Mouse (Mus musculus) midbrain, embryonic 13.5 days (tissue): ENCODE results near the gene Aip. TPM values are rescaled to one million over a fixed set of nuclear protein-coding genes. Genes with fewer than 3 reads are reported as not detected.

ENCODE experiments used
- ATAC-seq: fragments of 200-750 bp; cut with Nextera tagmentation; 2 replicates; pipeline ENCODE4 v1.8.0; 2017; ENCODE audit warnings: mild to moderate bottlenecking, moderate TSS enrichment, moderate library complexity
- H3K27ac ChIP-seq: fragments of 300-500 bp; sonication (generic); 2 replicates; pipeline ENCODE4 v1.5.1; 2015; ENCODE audit warnings: inconsistent platforms, mild to moderate bottlenecking, moderate library complexity
- H3K27me3 ChIP-seq: fragments of 300-500 bp; sonication (generic); 2 replicates; pipeline ENCODE4 v1.6.1; 2015; ENCODE audit warnings: mild to moderate bottlenecking, inconsistent platforms
- H3K36me3 ChIP-seq: fragments of 300-500 bp; sonication (generic); 2 replicates; pipeline ENCODE4 v1.6.1; 2015; ENCODE audit warnings: mild to moderate bottlenecking, inconsistent platforms
- H3K4me1 ChIP-seq: fragments of 300-500 bp; sonication (generic); replicated peaks from 2 replicates; pipeline ENCODE4 v1.6.1; 2015; ENCODE audit warnings: inconsistent platforms
- H3K4me2 ChIP-seq: fragments of 300-500 bp; sonication (generic); replicated peaks from 2 replicates; pipeline ENCODE4 v1.6.1; 2015; ENCODE audit warnings: moderate library complexity, mild to moderate bottlenecking, inconsistent platforms
- H3K4me3 ChIP-seq: fragments of 300-500 bp; sonication (generic); replicated peaks from 2 replicates; pipeline ENCODE4 v1.5.1; 2015; ENCODE audit warnings: mild to moderate bottlenecking, inconsistent platforms
- H3K9ac ChIP-seq: fragments of 300-500 bp; sonication (generic); replicated peaks from 2 replicates; pipeline ENCODE4 v1.6.1; 2015; ENCODE audit warnings: mild to moderate bottlenecking, inconsistent platforms
- H3K9me3 ChIP-seq: fragments of 300-500 bp; sonication (generic); 2 replicates; pipeline ENCODE4 v1.6.1; 2016; ENCODE audit warnings: mild to moderate bottlenecking, inconsistent platforms
- WGBS: fragments of 180-500 bp; shearing (Covaris S2); methylation state at CpG from one replicate; pipeline ENCODE4 v1.1.7; 2015; 5-methylcytosine and 5-hydroxymethylcytosine counted together
- polyA plus RNA-seq: library from polyadenylated mRNA; unstranded; fragments of >200 nt; fragmentation: Nextera tagmentation; extraction: Ambion mirVana; gene quantifications from 2 replicates; pipeline ENCODE4 v1.2.1, GENCODE M21; 2015

Aip gene
- polyA plus RNA-seq, 1 experiment from 2014 or later = 79.8 TPM

GRCm38 (mm10) chr19:4162646-4163542 is 37.2 kb upstream of the Aip start, which contains the start of gene Rps6kb2:
Rps6kb2 (minus strand) TSS chr19:4163354.
- Histone ChIP-seq H3K4me3 (peak within 1 kb of the TSS; percentile 68), H3K4me1 (peaks cover 20% of the 10 kb centered on the region), H3K9ac (peak within 1 kb of the TSS; percentile 84), H3K4me2 (peak within 1 kb of the TSS; percentile 93), H3K9me3 (no peaks in the 10 kb centered on the region), H3K36me3 (peaks cover 34% of the 10 kb centered on the region), H3K27me3 (no peaks in the 10 kb centered on the region), H3K27ac (peak within 1 kb of the TSS; percentile 86)
- WGBS = 7% methylated on average over 42 of the region's 42 CpGs
- ATAC-seq = peak; percentile 90

- no peaks in the 10 kb centered on the region for H3K27me3 ChIP-seq
- H3K9ac ChIP-seq = no peak overlapping the region
- H3K27ac ChIP-seq = no peak overlapping the region
- peaks cover 62% of the 10 kb centered on the region for H3K36me3 ChIP-seq
- no peaks in the 10 kb centered on the region for H3K9me3 ChIP-seq
- no peak overlapping the region for H3K4me2 ChIP-seq
- no peak for ATAC-seq
- H3K4me1 ChIP-seq = peaks cover 20% of the 10 kb centered on the region
- H3K4me3 ChIP-seq = no peak overlapping the region
- 97% methylated on average over 8 of the region's 8 CpGs for WGBS
Measured at GRCm38 (mm10) chr19:4159049-4159448, 33.4 kb upstream of the Aip start.

- H3K4me2 ChIP-seq = no peak overlapping the region
- WGBS = 94% methylated on average over 12 of the region's 12 CpGs
- peaks cover 82% of the 10 kb centered on the region for H3K36me3 ChIP-seq
- H3K9me3 ChIP-seq = no peaks in the 10 kb centered on the region
- no peak overlapping the region for H3K4me3 ChIP-seq
- H3K27me3 ChIP-seq = no peaks in the 10 kb centered on the region
- no peak overlapping the region for H3K9ac ChIP-seq
- H3K27ac ChIP-seq = no peak overlapping the region
- ATAC-seq = no peak
- peaks cover 4% of the 10 kb centered on the region for H3K4me1 ChIP-seq
Measured at GRCm38 (mm10) chr19:4156771-4157170, 31.1 kb upstream of the Aip start.

- H3K27ac ChIP-seq = peak overlapping the region; percentile 19; the same call in 1 of the 2 replicates
- no peaks in the 10 kb centered on the region for H3K27me3 ChIP-seq
- no peaks in the 10 kb centered on the region for H3K9me3 ChIP-seq
- H3K36me3 ChIP-seq = peaks cover 83% of the 10 kb centered on the region
- ATAC-seq = no peak
- 67% methylated on average over 20 of the region's 20 CpGs for WGBS
- H3K4me3 ChIP-seq = no peak overlapping the region
- H3K4me2 ChIP-seq = no peak overlapping the region
- H3K4me1 ChIP-seq = 0 out of 2 replicates have a peak, but pooled peaks cover 1% of the 10 kb centered on the region
- H3K9ac ChIP-seq = peak overlapping the region; percentile 37; the same call in 1 of the 2 replicates
Measured at GRCm38 (mm10) chr19:4156073-4156579, 30.5 kb upstream of the Aip start.

GRCm38 (mm10) chr19:4155223-4156072 is 29.8 kb upstream of the Aip start:
- no peak overlapping the region for H3K4me2 ChIP-seq
- no peak overlapping the region for H3K4me3 ChIP-seq
- no peak for ATAC-seq
- peak overlapping the region; percentile 19; the same call in 1 of the 2 replicates for H3K27ac ChIP-seq
- H3K9ac ChIP-seq = peak overlapping the region; percentile 37; the same call in 1 of the 2 replicates
- 68% methylated on average over 6 of the region's 6 CpGs for WGBS
- H3K27me3 ChIP-seq = no peaks in the 10 kb centered on the region
- peaks cover 8% of the 10 kb centered on the region; the same call in 1 of the 2 replicates for H3K4me1 ChIP-seq
- peaks cover 83% of the 10 kb centered on the region for H3K36me3 ChIP-seq
- H3K9me3 ChIP-seq = no peaks in the 10 kb centered on the region

- H3K27me3 ChIP-seq = no peaks in the 10 kb centered on the region
- H3K4me1 ChIP-seq = peaks cover 16% of the 10 kb centered on the region
- no peak overlapping the region for H3K4me3 ChIP-seq
- 85% methylated on average over 13 of the region's 13 CpGs for WGBS
- no peak overlapping the region for H3K9ac ChIP-seq
- peaks cover 84% of the 10 kb centered on the region for H3K36me3 ChIP-seq
- no peak overlapping the region for H3K4me2 ChIP-seq
- H3K9me3 ChIP-seq = no peaks in the 10 kb centered on the region
- ATAC-seq = no peak
- H3K27ac ChIP-seq = no peak overlapping the region
Measured at GRCm38 (mm10) chr19:4154437-4155222, 29.0 kb upstream of the Aip start.

GRCm38 (mm10) chr19:4153232-4153654 is 27.6 kb upstream of the Aip start, which contains the start of gene Ptprcap:
Ptprcap (plus strand) TSS chr19:4153604.
- Histone ChIP-seq H3K4me3 (no peak within 1 kb of the TSS), H3K27ac (peak within 1 kb of the TSS; percentile 11; the same call in 1 of the 2 replicates), H3K36me3 (peaks cover 70% of the 10 kb centered on the region), H3K9me3 (no peaks in the 10 kb centered on the region), H3K27me3 (no peaks in the 10 kb centered on the region), H3K4me1 (peaks cover 27% of the 10 kb centered on the region), H3K9ac (peak within 1 kb of the TSS; percentile 16; the same call in 1 of the 2 replicates), H3K4me2 (no peak within 1 kb of the TSS)
- no peak for ATAC-seq
- 68% methylated on average over 11 of the region's 11 CpGs for WGBS

- Histone ChIP-seq H3K36me3 (peaks cover 64% of the 10 kb centered on the region), H3K27ac (0 out of 2 replicates have a peak overlapping the region, but pooled peaks have one; percentile 11), H3K27me3 (no peaks in the 10 kb centered on the region), H3K9ac (peak overlapping the region; percentile 16; the same call in 1 of the 2 replicates), H3K4me3 (no peak overlapping the region), H3K4me2 (no peak overlapping the region), H3K9me3 (no peaks in the 10 kb centered on the region), H3K4me1 (peaks cover 33% of the 10 kb centered on the region)
- no peak for ATAC-seq
- 89% methylated on average over 8 of the region's 8 CpGs for WGBS
Measured at GRCm38 (mm10) chr19:4152445-4153231, 27.0 kb upstream of the Aip start.

GRCm38 (mm10) chr19:4151898-4152297 is 26.2 kb upstream of the Aip start:
- no peak overlapping the region for H3K9ac ChIP-seq
- H3K27me3 ChIP-seq = no peaks in the 10 kb centered on the region
- no peaks in the 10 kb centered on the region for H3K9me3 ChIP-seq
- H3K4me3 ChIP-seq = no peak overlapping the region
- H3K4me2 ChIP-seq = no peak overlapping the region
- no peak for ATAC-seq
- H3K36me3 ChIP-seq = peaks cover 56% of the 10 kb centered on the region
- 91% methylated on average over 5 of the region's 5 CpGs for WGBS
- peaks cover 35% of the 10 kb centered on the region for H3K4me1 ChIP-seq
- H3K27ac ChIP-seq = no peak overlapping the region

GRCm38 (mm10) chr19:4151488-4151860 is 25.8 kb upstream of the Aip start:
- peaks cover 35% of the 10 kb centered on the region for H3K4me1 ChIP-seq
- peaks cover 52% of the 10 kb centered on the region for H3K36me3 ChIP-seq
- H3K27ac ChIP-seq = no peak overlapping the region
- H3K9me3 ChIP-seq = no peaks in the 10 kb centered on the region
- ATAC-seq = no peak
- H3K9ac ChIP-seq = no peak overlapping the region
- no peaks in the 10 kb centered on the region for H3K27me3 ChIP-seq
- no peak overlapping the region for H3K4me2 ChIP-seq
- 80% methylated on average over 5 of the region's 5 CpGs for WGBS
- no peak overlapping the region for H3K4me3 ChIP-seq
